Mouse (Mus musculus) layer of hippocampus, adult 8-10 months (tissue): ENCODE results near the gene Acox3. TPM values are rescaled to one million over a fixed set of nuclear protein-coding genes. Genes with fewer than 3 reads are reported as not detected.
"Not testable (repeated sequence)": the region's sequence is repeated elsewhere in the genome, so short reads cannot be mapped to it uniquely, and the experiment has no call there.

Experiments
- DNase-seq, 2 experiments: peaks; one replicate each; pipeline ENCODE4 v3.0.0; 2022; ENCODE audit warnings: low spot score in 2 of 2
- total RNA-seq, 4 experiments: library from RNA; stranded (reverse); gene quantifications; 2 replicates each; pipeline ENCODE4 v1.2.4; 2022

Gene Acox3
- total RNA-seq, 4 experiments from 2014 or later = 29.6 to 50.2 (median 41.7) TPM

DNA sequence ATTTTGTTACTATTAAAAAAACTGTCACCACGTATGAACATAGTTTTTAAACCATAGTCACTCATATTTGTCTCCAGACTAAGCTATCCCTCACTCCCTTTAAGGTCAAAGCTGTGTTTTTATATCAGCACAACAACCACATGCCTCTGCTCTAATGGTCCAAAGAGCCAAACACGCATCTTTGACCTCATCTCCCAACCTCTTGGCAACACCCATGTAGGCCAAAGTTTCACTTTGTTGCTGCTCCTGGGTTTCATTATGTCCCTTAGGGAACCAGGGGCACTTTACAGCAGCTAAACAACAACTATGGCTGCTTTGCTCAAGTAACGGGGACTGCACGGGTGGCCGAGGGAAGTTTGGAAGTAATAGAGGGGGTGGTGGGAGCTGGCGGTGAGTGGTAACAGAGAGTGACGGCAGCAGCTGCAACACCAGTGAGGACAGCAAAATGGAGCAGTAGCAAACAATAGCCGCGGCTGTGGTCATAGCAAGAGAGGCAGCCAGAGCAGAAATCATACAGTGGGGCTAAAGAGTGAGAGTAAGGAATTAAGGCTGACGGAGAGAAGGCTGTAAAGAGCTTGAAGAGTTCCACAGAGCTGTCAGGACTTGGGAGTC lies 6.3 kb upstream of the Acox3 start:
- no peak for DNase-seq

DNA sequence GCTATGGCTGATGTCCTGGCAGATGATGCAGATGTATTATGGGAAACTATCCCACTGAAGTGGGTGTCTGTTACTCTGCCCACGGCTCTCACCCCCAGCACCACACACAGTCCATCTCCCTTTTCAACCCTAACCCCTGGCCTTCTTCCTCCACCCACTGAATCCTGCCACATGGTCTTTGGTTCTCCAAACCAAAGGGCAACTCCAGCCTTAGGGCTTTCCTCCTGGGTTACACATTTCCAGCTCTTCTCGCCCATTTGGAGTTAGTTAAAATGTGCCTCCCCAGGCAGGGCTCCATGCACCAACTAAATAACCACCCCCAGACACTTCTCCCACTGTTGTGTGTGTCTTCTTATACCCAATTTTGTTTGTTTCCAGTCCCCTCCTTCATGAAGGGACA lies 4.4 kb upstream of the Acox3 start:
- DNase-seq = no peak

- DNase-seq = no peak
These were observed 3.5 kb upstream of the Acox3 start for GRCm38 (mm10) chr5:35579247-35579893.

DNA sequence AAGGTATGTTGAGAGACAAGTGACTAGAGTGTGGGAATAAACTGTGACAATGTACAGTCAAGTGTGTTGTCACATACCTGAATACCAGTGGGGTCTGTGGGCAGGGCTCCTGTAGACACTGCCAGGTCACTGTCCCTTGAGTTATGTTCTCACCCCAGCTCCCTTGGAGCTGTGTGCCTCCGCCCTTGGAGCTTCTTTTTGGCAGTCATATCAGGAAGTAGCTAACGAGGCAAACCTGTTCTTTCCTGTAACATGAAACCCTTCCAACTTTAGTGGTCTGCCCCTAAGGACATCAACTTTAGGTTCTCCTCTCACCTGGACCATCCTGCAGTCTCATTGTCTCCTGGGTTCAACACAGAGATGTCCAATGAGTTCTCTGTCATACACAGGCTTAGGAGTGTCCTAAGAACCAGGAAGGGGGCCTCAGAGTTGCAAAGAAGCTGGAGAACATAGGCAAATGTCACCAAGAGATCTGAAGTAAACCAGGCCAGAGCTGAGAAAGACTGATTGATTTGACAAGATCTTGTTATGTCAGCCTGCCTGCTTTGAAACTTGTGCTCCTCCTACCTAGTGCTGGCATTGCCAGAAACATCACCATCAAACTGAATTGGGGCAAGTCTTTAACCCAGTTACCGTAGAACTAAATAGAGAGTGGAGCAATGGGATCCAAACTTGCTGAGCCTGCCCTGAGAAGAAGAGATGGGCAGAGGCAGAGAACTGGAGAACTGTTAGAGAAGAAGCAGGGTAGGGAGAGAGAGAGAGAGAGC lies 2.5 kb upstream of the Acox3 start:
- DNase-seq = no peak

DNA sequence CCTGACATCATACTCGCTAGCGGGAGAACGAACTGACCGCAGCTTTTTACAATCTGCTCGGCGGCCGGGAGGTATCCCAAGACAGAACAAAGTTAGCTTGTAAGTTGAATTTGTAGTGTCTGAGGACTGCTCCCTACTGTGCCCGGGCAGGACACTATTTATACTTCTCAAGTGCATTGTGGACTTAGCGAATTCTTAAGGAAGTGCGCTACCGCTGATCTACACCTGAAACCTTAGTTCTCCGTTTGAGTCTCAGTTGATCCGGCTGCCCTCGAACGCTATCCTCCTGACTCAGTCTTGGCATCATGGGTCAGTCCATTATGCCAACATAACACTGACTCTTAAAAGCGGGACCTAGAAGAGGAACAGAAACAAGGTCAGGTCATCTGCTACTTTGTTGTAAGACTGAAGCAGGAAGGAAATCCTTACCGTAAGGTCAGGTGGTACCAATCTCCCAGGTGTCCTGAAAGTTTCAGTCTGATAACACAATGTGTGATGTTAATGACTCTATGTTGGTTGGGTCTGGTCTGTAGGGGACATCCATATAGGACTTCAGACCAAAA lies 462 bp downstream of the Acox3 start:
- DNase-seq = no peak

DNA sequence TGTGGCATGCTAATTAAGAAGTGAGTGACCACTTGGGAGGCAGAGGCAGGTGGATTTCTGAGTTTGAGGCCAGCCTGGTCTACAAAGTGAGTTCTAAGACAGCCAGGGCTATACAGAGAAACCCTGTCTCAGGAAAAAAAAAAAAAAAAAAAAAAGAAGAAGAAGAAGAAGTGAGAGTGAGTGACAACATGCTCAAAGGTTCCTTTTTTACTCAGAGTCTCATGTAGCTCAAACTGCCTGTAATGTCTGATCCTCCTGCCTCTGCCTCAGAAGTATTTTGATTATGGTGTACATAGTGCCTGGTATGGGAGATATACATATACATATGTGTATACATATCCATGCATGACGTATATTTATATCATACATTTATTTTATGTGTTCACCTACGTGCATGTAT lies 1.4 kb downstream of the Acox3 start:
- DNase-seq = not testable (repeated sequence)

DNA sequence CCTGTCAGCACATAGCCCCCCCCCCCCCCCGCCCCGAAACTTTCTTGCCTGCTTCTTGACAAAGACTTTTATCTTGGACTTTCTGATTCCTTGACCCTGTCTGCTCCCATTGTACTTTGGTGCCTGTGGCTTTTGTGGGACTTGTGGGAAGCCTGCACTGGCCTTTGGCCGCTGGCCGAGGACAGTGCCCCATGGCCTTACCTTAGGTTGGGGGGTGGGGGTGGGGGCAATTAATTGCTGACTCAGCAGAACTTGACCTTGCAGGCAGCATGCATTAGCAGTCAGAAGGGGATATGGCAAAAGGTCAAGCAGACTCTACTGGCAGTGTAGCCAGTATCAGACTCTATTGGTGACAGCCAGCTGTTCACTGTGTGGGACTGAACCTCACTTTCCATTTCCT lies 8.7 kb downstream of the Acox3 start:
- DNase-seq = no peak

DNA sequence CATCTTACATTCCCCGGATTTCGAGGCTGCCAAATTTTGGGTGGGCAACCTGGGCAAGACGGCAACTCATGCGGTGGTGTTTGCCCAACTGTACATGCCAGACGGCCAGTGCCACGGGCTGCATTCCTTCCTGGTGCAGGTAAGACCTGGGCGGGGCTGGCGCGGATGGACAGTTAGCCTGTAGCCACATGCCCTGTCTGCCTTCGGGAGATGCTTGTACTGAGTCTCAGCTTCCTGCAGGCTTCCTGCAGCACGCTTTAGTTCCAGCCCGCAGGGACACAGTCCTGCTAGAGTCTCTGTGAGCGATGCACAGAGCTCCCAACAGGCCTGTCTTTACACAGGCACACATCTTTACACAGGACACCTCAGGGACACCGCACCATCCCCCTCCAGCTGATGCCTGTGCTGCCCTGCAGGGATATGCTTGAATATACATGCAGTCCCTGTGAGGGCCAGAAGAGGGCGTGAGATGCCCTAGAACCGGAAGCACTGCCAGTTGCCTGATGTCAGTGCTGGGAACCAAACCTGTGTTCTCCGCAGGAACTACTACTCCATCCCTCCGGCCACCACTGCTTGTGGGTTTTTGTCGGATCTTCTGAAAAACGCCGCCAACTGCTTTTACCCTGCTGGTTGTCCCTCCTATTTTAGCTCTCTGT lies 9.4 kb downstream of the Acox3 start:
- no peak for DNase-seq

- no peak for DNase-seq
These were observed 10.0 kb downstream of the Acox3 start for GRCm38 (mm10) chr5:35592824-35593223.

DNA sequence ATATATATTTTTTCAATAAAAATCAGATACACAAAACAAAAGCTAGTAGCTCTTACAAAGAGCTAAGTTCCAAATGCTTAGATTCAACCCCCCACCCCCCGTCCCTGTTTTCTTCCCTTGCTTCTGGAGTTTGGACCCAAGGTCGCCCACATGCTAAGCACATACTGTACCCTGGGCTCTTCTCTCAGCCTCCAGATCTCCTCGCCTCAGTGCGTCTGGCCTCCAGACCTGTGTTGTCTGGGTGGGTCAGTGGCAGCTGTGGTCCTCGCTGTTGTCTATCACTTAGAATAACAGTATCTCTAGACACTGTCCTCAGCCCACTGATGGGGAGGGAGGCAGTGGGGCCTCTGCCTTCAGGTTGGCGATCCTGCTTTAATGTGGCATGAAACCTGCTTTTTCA lies 10.4 kb downstream of the Acox3 start:
- DNase-seq = no peak

DNA sequence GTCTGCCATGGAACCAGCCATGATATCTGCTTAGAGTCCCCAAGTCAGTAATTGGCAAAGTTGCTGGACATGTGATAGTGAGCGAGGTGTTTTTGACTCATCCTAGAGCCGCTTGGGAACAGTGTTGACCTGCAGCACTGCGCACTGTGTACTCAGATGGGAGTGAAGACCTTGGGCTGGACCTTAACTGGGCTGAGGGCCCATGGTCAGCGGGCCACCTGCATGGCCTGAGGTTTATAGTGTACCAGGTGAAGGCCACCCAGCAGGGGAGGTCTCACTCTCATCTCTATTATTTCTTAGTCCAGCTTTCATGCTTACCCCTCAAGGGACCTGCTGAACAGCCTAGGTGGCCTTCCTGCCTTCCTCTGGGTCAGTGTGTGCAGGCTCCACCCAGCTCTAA lies 11.9 kb downstream of the Acox3 start:
- DNase-seq = no peak

- DNase-seq = peak; percentile 35 to 77
These were observed 12.9 kb downstream of the Acox3 start for GRCm38 (mm10) chr5:35595706-35596105.

- no peak for DNase-seq
These were observed 13.6 kb downstream of the Acox3 start for GRCm38 (mm10) chr5:35596169-35597160.

GRCm38 (mm10) chr5:35600233-35600632 lies 17.4 kb downstream of the Acox3 start:
- no peak for DNase-seq

DNA sequence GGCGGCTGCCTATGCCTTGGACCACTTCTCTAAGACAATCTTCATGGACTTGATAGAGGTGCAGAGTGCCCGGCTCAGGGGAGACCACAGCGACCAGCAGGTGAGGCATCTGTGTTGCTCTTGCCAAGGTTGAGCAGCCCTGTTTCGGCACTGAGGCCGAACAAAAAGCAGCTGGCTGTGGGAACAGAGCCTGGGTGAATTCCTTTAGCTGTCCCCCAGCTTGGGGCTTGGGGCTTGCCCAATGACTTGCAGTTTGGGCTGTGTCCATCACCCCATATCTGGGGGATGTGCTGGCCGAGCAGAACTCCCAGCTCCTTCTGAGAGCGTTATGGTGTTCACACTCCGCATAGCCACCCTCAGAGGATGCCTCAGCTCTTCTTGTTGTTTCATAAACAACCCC lies 18.7 kb downstream of the Acox3 start:
- DNase-seq = no peak

- DNase-seq = no peak
These were observed 22.5 kb downstream of the Acox3 start for GRCm38 (mm10) chr5:35605355-35605754.

DNA sequence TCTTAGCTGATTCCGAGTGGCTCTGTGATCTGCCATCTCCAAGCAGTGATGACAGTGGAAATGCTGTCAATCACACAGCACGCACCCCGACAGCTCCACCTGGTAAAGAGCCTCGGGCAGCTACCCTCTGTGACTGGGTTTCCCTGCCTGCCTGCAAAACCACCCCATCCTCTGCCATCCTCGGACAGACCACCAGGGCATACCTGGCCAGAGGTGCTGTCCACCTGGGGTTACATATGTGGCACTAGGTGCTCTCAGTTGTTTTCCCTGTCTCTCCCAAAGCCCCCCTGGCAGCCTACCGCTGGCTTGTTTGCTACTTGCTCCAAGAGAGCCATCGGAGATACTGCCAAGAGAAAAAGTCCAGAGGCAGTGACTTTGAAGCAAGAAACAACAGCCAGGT lies 24.0 kb downstream of the Acox3 start:
- no peak for DNase-seq

GRCm38 (mm10) chr5:35607784-35608183 lies 24.9 kb downstream of the Acox3 start:
- no peak for DNase-seq

DNA sequence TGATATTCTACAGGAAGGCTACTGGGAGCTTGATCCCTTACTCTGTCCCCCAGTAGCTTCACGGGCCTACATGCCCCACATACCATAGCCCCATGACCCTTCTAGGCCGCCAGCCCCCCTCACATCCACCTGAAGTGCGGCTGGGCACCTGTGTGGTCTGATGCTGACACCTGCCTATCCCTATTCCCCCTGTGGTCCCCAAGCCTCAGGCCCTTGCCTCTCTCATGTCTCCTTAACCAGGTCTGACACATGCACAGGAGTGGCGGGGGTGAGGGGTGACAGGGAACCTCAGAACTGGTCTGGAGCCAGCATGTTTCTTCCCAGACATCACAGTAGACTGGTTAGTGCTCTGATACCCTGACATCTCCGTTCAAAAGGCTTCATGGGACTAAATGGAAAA lies 25.7 kb downstream of the Acox3 start:
- DNase-seq = no peak

DNA sequence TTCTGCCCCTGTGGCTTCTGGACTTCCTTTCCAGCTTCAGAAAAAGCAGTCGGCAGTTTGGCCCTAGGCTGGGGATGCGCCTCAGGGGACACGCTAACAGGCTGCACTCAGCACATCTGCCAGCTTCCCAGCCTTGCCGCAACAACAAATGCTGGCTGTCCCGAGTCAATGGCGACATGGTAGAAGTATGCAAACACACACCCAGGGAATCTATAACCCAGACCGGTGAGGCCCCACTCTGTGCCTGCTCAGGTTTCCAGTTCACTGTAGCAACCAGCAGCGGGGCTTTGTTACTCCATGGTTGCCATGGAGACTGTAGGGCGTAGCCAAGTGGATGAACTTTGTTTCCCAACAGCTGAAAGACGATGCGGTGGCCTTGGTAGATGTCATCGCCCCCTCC lies 26.5 kb downstream of the Acox3 start:
- no peak for DNase-seq

DNA sequence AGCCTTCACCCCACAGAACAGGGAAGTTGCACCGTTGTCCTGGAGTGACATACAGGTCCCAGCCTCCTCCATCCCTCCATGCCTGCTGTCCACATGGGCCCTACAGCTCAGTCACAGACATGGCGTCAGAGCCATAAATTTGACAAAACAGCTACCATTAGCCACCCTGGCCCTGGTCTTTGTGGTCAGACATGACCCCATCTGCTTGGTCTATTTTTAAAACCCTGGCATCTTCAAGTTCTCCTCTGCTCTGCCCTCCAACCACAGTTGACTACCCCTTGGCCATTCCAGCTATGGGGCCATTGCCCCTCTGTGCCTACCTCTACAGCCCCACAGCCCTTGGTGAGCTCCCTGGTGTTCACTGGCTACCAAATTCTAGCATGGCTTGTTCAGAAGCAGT lies 27.1 kb downstream of the Acox3 start:
- no peak for DNase-seq
